Mouse (Mus musculus) midbrain, embryonic 15.5 days (tissue): ENCODE data around the gene Klk6. TPM values are rescaled to one million over a fixed set of nuclear protein-coding genes. Genes with fewer than 3 reads are reported as not detected.

ENCODE experiments used
- ATAC-seq: fragments of 200-750 bp; cut with Nextera tagmentation; replicated peaks from 2 replicates; pipeline ENCODE4 v1.8.0; 2017; ENCODE audit warnings: moderate TSS enrichment
- H3K27ac ChIP-seq: fragments of 300-500 bp; sonication (generic); 2 replicates; pipeline ENCODE4 v1.5.1; 2015; ENCODE audit warnings: mild to moderate bottlenecking, inconsistent platforms
- H3K27me3 ChIP-seq: fragments of 300-500 bp; sonication (generic); replicated peaks from 2 replicates; pipeline ENCODE4 v1.6.1; 2015; ENCODE audit warnings: inconsistent platforms
- H3K36me3 ChIP-seq: fragments of 300-500 bp; sonication (generic); replicated peaks from 2 replicates; pipeline ENCODE4 v1.6.1; 2015; ENCODE audit warnings: inconsistent platforms
- H3K4me1 ChIP-seq: fragments of 300-500 bp; sonication (generic); 2 replicates; pipeline ENCODE4 v1.6.1; 2015; ENCODE audit warnings: inconsistent platforms
- H3K4me2 ChIP-seq: fragments of 300-500 bp; sonication (generic); 2 replicates; pipeline ENCODE4 v1.6.1; 2015; ENCODE audit warnings: inconsistent platforms, mild to moderate bottlenecking, moderate library complexity
- H3K4me3 ChIP-seq: fragments of 300-500 bp; sonication (generic); 2 replicates; pipeline ENCODE4 v1.5.1; 2015; ENCODE audit warnings: mild to moderate bottlenecking, inconsistent platforms
- H3K9ac ChIP-seq: fragments of 300-500 bp; sonication (generic); 2 replicates; pipeline ENCODE4 v1.6.1; 2015; ENCODE audit warnings: mild to moderate bottlenecking, inconsistent platforms
- H3K9me3 ChIP-seq: fragments of 300-500 bp; sonication (generic); 2 replicates; pipeline ENCODE4 v1.6.1; 2016; ENCODE audit warnings: inconsistent platforms
- WGBS: fragments of 180-500 bp; shearing (Covaris S2); methylation state at CpG from one replicate; pipeline ENCODE4 v1.1.7; 2015; ENCODE audit warnings: mixed read lengths; 5-methylcytosine and 5-hydroxymethylcytosine counted together
- polyA plus RNA-seq: library from polyadenylated mRNA; unstranded; fragments of >200 nt; fragmentation: Nextera tagmentation; extraction: Ambion mirVana; gene quantifications from 2 replicates; pipeline ENCODE4 v1.2.1, GENCODE M21; 2015

The Klk6 gene
- polyA plus RNA-seq, 1 experiment from 2014 or later, result not detected

DNA sequence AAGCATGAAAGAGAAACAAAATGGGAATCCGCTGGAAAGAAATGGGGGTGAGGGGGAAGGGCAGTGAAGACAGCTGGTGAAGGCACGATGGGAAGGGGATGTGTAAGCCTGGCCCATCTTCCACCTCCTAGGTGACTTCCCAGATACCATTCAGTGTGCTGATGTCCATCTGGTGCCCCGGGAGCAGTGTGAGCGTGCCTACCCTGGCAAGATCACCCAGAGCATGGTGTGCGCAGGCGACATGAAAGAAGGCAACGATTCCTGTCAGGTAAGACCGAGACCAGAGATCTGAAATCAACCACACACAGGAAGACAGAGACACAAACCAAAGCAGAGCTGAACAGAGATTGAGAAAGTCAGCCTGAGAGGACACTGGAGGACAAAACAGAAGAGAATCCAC, 4.7 kb downstream of the Klk6 start:
- H3K4me2 ChIP-seq, result no peak overlapping the region
- 95% methylated on average over 8 of the region's 8 CpGs for WGBS
- ATAC-seq, result no peak

GRCm38 (mm10) chr7:43841701-43842100, 17.4 kb downstream of the Klk6 start, which contains the start of gene Klk5:
Gene Klk5 (plus strand): TSS chr7:43841971.
- Histone ChIP-seq H3K27ac (no peak within 1 kb of the TSS), H3K9ac (no peak within 1 kb of the TSS), H3K4me2 (no peak within 1 kb of the TSS), H3K9me3 (no peaks in the 10 kb centered on the region), H3K4me3 (no peak within 1 kb of the TSS), H3K27me3 (no peaks in the 10 kb centered on the region), H3K4me1 (no peaks in the 10 kb centered on the region), H3K36me3 (no peaks in the 10 kb centered on the region)
- ATAC-seq, result no peak
- WGBS, result 52% methylated on average over 3 of the region's 3 CpGs

More for the DNA sequence above, 4.7 kb downstream of the Klk6 start:
- no peak overlapping the region for H3K4me3 ChIP-seq
- no peaks in the 10 kb centered on the region for H3K27me3 ChIP-seq
- H3K4me1 ChIP-seq, result no peaks in the 10 kb centered on the region
- H3K27ac ChIP-seq, result no peak overlapping the region
- no peaks in the 10 kb centered on the region for H3K36me3 ChIP-seq
- no peak overlapping the region for H3K9ac ChIP-seq
- no peaks in the 10 kb centered on the region for H3K9me3 ChIP-seq

- Histone ChIP-seq H3K36me3 (no peaks in the 10 kb centered on the region), H3K27ac (no peak overlapping the region), H3K4me1 (no peaks in the 10 kb centered on the region), H3K9me3 (no peaks in the 10 kb centered on the region), H3K9ac (no peak overlapping the region), H3K4me2 (no peak overlapping the region), H3K27me3 (no peaks in the 10 kb centered on the region), H3K4me3 (no peak overlapping the region)
- ATAC-seq, result no peak
- WGBS, result 88% methylated on average over 4 of the region's 4 CpGs
Measured at GRCm38 (mm10) chr7:43843801-43844200, 19.5 kb downstream of the Klk6 start.

DNA sequence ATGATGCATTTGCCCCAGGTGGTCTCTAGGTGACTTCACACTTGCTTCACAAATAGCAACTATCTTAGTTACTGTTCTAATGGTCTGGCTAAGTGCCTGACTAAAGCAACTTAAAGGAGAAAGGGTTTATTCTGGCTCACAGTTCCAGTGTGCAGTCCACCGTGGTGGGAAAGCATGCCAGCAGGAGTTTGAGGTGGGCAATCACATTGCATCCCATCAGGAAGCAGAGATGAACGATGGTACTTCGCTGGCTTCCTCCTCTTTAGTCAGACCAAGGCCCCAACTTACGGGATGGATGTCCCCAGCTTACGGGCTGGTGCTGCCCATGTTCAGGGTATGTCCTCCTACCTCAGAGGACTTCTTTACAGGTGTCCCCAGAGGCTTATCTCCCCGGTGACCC, 27.3 kb downstream of the Klk6 start:
- no peak overlapping the region for H3K9ac ChIP-seq
- H3K27ac ChIP-seq, result no peak overlapping the region
- ATAC-seq, result no peak
- no peaks in the 10 kb centered on the region for H3K27me3 ChIP-seq
- no peaks in the 10 kb centered on the region for H3K36me3 ChIP-seq
- H3K4me2 ChIP-seq, result no peak overlapping the region
- 94% methylated on average over 6 of the region's 6 CpGs for WGBS
- no peaks in the 10 kb centered on the region for H3K9me3 ChIP-seq
- H3K4me3 ChIP-seq, result no peak overlapping the region
- no peaks in the 10 kb centered on the region for H3K4me1 ChIP-seq

DNA sequence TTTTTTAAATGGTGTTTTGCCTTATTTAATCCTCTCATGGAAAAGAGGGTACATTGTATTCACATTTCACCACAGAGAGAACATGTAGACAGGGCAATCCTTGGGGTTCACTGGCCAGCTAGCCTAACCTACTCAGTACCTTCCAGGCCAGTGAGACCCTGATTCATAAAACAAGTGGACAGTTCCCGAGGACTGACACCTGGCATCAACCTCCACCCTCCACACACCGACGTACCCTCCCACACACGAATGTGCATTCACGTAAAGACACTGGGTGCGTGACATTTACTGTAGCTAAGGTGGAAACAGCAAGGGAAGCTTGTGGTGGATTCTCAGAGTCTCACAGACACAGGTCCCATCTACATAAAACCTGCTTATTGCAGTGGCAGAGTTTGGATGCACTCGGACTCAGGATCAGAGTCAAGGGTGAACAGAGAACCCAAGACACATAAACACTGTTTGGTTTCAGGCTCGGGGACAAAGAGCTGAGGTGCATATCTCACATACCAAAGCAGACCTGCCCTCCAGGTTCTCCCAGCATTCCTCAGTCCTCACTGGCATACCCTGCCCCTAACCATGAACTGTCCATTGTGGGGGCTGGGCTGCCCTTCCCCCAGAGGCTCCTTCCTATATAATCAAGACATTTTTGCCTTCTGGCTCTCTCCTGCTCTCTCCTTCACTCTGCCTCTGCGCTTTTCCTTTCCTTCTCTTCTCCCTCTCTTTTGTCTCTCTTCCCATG, 30.5 kb downstream of the Klk6 start:
- no peak overlapping the region for H3K4me3 ChIP-seq
- H3K9ac ChIP-seq, result no peak overlapping the region
- ATAC-seq, result no peak
- no peaks in the 10 kb centered on the region for H3K4me1 ChIP-seq
- H3K27ac ChIP-seq, result no peak overlapping the region
- H3K27me3 ChIP-seq, result no peaks in the 10 kb centered on the region
- H3K4me2 ChIP-seq, result no peak overlapping the region
- no peaks in the 10 kb centered on the region for H3K9me3 ChIP-seq
- no peaks in the 10 kb centered on the region for H3K36me3 ChIP-seq
- WGBS, result 87% methylated on average over 9 of the region's 9 CpGs

DNA sequence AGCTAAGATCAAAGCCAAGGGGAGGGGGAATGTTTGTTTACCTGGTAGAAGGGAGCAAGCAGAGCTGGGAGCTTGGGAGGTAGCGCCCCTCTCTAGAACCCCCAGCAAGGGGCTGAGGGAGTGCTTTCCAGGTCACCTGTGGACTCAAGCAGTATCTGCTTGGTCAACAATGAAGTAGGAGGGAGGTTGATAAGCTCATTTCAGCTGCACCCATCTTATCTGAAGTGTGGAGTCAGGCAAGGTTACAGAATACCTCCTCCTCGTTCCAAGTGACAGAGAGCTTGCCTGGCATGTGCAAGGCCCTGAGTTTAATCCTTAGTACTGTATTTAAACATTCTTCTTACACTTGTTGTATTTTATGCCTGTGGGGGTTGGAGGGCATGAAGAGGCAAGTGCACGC, 31.4 kb downstream of the Klk6 start:
- Histone ChIP-seq H3K9ac (no peak overlapping the region), H3K4me1 (no peaks in the 10 kb centered on the region), H3K27ac (no peak overlapping the region), H3K36me3 (no peaks in the 10 kb centered on the region), H3K27me3 (no peaks in the 10 kb centered on the region), H3K4me2 (no peak overlapping the region), H3K9me3 (no peaks in the 10 kb centered on the region), H3K4me3 (no peak overlapping the region)
- no peak for ATAC-seq
- WGBS, result 76% methylated on average over 3 of the region's 3 CpGs

DNA sequence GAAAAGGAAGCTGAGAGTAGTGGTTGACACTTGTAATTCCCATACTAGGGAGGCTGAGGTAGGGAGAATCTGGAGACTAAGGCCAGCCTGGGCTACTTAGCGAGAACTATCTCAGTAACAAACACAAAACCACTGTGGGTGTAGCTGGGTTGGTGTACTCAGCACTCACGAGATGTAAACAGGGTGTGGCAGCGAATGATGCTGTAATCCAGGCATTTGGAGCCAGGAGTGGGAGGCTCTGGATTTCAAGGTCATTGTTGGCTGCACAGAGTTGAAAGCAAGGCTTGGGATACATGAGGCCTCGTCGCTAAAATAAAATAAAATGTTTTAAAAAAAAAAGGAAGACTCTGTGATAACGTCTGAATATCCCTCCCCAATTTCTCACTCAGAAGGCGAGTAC, 32.0 kb downstream of the Klk6 start:
- ATAC-seq, result no peak
- H3K4me2 ChIP-seq, result no peak overlapping the region
- no peaks in the 10 kb centered on the region for H3K9me3 ChIP-seq
- no peak overlapping the region for H3K9ac ChIP-seq
- no peak overlapping the region for H3K27ac ChIP-seq
- WGBS, result 80% methylated on average over 7 of the region's 7 CpGs
- H3K27me3 ChIP-seq, result no peaks in the 10 kb centered on the region
- no peaks in the 10 kb centered on the region for H3K36me3 ChIP-seq
- no peaks in the 10 kb centered on the region for H3K4me1 ChIP-seq
- H3K4me3 ChIP-seq, result no peak overlapping the region

DNA sequence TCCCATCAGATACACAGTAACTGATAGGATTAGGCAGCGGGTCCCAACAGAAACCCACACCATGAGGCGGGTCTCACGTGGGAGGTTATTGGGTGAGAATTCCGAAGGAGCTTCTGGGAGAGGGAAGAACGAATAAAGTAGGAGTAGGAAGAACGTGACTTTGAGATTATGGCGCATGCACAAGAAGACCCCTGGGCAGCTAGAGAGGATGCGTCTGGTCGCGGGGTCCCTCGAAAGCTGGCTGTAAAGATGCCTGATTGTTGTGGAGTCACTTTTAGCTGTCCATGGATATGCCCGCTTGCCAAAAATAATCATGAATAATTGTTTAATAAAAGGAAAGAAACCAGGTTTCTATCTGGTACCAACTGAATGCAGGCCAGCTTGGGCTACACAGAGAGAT, 33.2 kb downstream of the Klk6 start:
- Histone ChIP-seq H3K4me3 (no peak overlapping the region), H3K36me3 (no peaks in the 10 kb centered on the region)
- ATAC-seq, result no peak

GRCm38 (mm10) chr7:43860411-43860810, 36.1 kb downstream of the Klk6 start:
- Histone ChIP-seq H3K9ac (no peak overlapping the region), H3K4me2 (no peak overlapping the region), H3K4me1 (no peaks in the 10 kb centered on the region), H3K36me3 (no peaks in the 10 kb centered on the region), H3K9me3 (no peaks in the 10 kb centered on the region), H3K27ac (no peak overlapping the region), H3K27me3 (no peaks in the 10 kb centered on the region), H3K4me3 (no peak overlapping the region)
- 36% methylated on average over 8 of the region's 8 CpGs for WGBS
- no peak for ATAC-seq

More for the DNA sequence above, 33.2 kb downstream of the Klk6 start:
- Histone ChIP-seq H3K4me2 (no peak overlapping the region), H3K4me1 (no peaks in the 10 kb centered on the region), H3K9me3 (no peaks in the 10 kb centered on the region), H3K27ac (no peak overlapping the region), H3K27me3 (no peaks in the 10 kb centered on the region), H3K9ac (no peak overlapping the region)
- WGBS, result 91% methylated on average over 12 of the region's 12 CpGs

- no peaks in the 10 kb centered on the region for H3K9me3 ChIP-seq
- H3K4me2 ChIP-seq, result no peak overlapping the region
- H3K27ac ChIP-seq, result no peak overlapping the region
- peak; percentile 69 for ATAC-seq
- H3K27me3 ChIP-seq, result no peaks in the 10 kb centered on the region
- H3K9ac ChIP-seq, result no peak overlapping the region
- 3% methylated on average over 10 of the region's 10 CpGs for WGBS
- no peak overlapping the region for H3K4me3 ChIP-seq
- no peaks in the 10 kb centered on the region for H3K36me3 ChIP-seq
- H3K4me1 ChIP-seq, result no peaks in the 10 kb centered on the region
Measured at GRCm38 (mm10) chr7:43873237-43873636, 48.9 kb downstream of the Klk6 start.

GRCm38 (mm10) chr7:43873674-43874073, 49.4 kb downstream of the Klk6 start:
- Histone ChIP-seq H3K4me1 (no peaks in the 10 kb centered on the region), H3K27me3 (no peaks in the 10 kb centered on the region), H3K9ac (no peak overlapping the region), H3K4me3 (no peak overlapping the region), H3K27ac (no peak overlapping the region), H3K9me3 (no peaks in the 10 kb centered on the region), H3K36me3 (no peaks in the 10 kb centered on the region), H3K4me2 (no peak overlapping the region)
- 73% methylated on average over 3 of the region's 3 CpGs for WGBS
- peak; percentile 63 for ATAC-seq

DNA sequence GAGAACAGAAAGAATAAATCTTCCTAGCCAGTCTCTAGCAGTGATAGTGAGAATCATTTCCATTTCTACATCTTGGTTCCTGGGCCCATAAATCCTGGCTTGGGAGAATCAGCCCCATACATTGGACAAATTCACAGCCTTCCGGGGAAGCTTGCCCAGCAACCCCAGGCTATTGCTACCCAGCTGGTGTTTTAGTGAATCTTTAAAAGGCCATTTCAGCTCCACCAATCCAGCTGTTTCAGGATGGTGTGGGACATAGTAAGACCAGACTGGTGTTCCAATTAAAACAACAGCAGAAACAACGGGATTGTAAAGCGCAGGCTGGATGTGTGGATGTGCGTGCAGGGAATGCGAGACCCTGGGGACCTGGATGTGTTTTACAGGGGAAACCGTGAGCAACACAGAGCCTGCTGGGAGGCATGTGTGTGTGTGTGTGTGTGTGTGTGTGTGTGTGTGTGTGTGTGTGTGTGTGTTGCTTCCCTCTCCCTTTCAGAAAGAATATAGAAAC, 50.6 kb downstream of the Klk6 start:
- Histone ChIP-seq H3K4me1 (no peaks in the 10 kb centered on the region), H3K9ac (no peak overlapping the region), H3K36me3 (no peaks in the 10 kb centered on the region), H3K27me3 (no peaks in the 10 kb centered on the region), H3K4me3 (no peak overlapping the region), H3K9me3 (no peaks in the 10 kb centered on the region), H3K4me2 (no peak overlapping the region), H3K27ac (no peak overlapping the region)
- 83% methylated on average over 6 of the region's 6 CpGs for WGBS
- no peak for ATAC-seq

- Histone ChIP-seq H3K9me3 (no peaks in the 10 kb centered on the region), H3K4me3 (no peak overlapping the region), H3K4me2 (no peak overlapping the region), H3K36me3 (no peaks in the 10 kb centered on the region), H3K27me3 (no peaks in the 10 kb centered on the region), H3K27ac (no peak overlapping the region), H3K9ac (no peak overlapping the region), H3K4me1 (no peaks in the 10 kb centered on the region)
- 84% methylated on average over 4 of the region's 4 CpGs for WGBS
- ATAC-seq, result no peak
Measured at GRCm38 (mm10) chr7:43876444-43876843, 52.1 kb downstream of the Klk6 start.
